Mouse (Mus musculus): Measurements from ENCODE around the gene Bysl. TPM values are rescaled to one million over a fixed set of nuclear protein-coding genes. Genes with fewer than 3 reads are reported as not detected.

Bysl gene
- total and polyA plus RNA-seq, 3 experiments, result 69.3 to 85.4 TPM; not detected in 1

- peaks cover 0 to 17% of the 10 kb centered on the region in 2 experiments; a peak in 2 of 4 replicates for H3K36me3 ChIP-seq (ENCODE audit: control insufficient read depth in 1 of 2, insufficient read depth in 2 of 2, low read length in 2 of 2)
- H3K27ac ChIP-seq (ENCODE audit: control insufficient read depth, low read depth, low read length), result no peak overlapping the region
- no peaks in the 10 kb centered on the region for H3K9me3 ChIP-seq (replicated peaks; ENCODE audit: insufficient read depth, low read length)
- no peak for DNase-seq (ENCODE audit: low read depth, low spot score)
- H3K4me3 ChIP-seq (ENCODE audit: control insufficient read depth in 1 of 2, insufficient read depth in 1 of 2, low read depth in 2 of 2, low read length in 2 of 2), result no peak overlapping the region
- no peaks in the 10 kb centered on the region for H3K79me2 ChIP-seq (ENCODE audit: control insufficient read depth, insufficient read depth, low read length, poor library complexity)
- TF ChIP-seq SIN3A (IDR thresholded peaks at IDR 0.05; ENCODE audit: low read length), result no peak
- TF ChIP-seq JUND (IDR thresholded peaks at IDR 0.05; ENCODE audit: low read depth, low read length), result no peak
- TF ChIP-seq CTCF (IDR thresholded peaks at IDR 0.05 in 2 of 3, conservative IDR thresholded peaks at IDR 0.05 in 1 of 3; ENCODE audit: control insufficient read depth in 1 of 3, insufficient read depth in 1 of 3, low read depth in 2 of 3, low read length in 3 of 3, poor library complexity in 1 of 3, severe bottlenecking in 1 of 3), result no peak
- no peak for TF ChIP-seq MXI1 (IDR thresholded peaks at IDR 0.05; ENCODE audit: low read depth, low read length)
- TF ChIP-seq USF2 (IDR thresholded peaks at IDR 0.05; ENCODE audit: borderline replicate concordance in 1 of 2, insufficient read depth in 1 of 2, low read depth in 1 of 2, low read length in 2 of 2), result no peak
- no peak for TF ChIP-seq TAL1 (IDR thresholded peaks at IDR 0.05; ENCODE audit: low read length)
- no peak for TF ChIP-seq ZNF384 (IDR thresholded peaks at IDR 0.05; ENCODE audit: low read depth, low read length)
- no peak for TF ChIP-seq E2F4 (IDR thresholded peaks at IDR 0.05; ENCODE audit: borderline replicate concordance, low read depth, low read length)
- no peak for TF ChIP-seq POLR2AphosphoS5 (IDR thresholded peaks at IDR 0.05; ENCODE audit: borderline replicate concordance, low read depth, low read length)
- no peak for TF ChIP-seq CHD1 (IDR thresholded peaks at IDR 0.05; ENCODE audit: low read depth, low read length)
- TF ChIP-seq ZMIZ1 (IDR thresholded peaks at IDR 0.05; ENCODE audit: low read depth, low read length), result no peak
- TF ChIP-seq SMC3 (IDR thresholded peaks at IDR 0.05; ENCODE audit: low read depth, low read length), result no peak
- TF ChIP-seq MAZ (IDR thresholded peaks at IDR 0.05; ENCODE audit: low read depth, low read length), result no peak
- no peak overlapping the region for H3K9ac ChIP-seq (ENCODE audit: control insufficient read depth, low read depth, low read length, poor library complexity, severe bottlenecking)
- H3K27me3 ChIP-seq (ENCODE audit: control insufficient read depth in 1 of 2, insufficient read depth in 2 of 2, low read length in 2 of 2), result no peaks in the 10 kb centered on the region
- H3K4me1 ChIP-seq (ENCODE audit: control insufficient read depth in 1 of 2, insufficient read depth in 2 of 2, low read length in 2 of 2), result peaks cover 15 to 20% of the 10 kb centered on the region in 2 experiments
Measured at GRCm38 (mm10) chr17:47566133-47566532, 45.2 kb downstream of the Bysl start.

GRCm38 (mm10) chr17:47564612-47565011 is 46.7 kb downstream of the Bysl start:
- H3K36me3 ChIP-seq (ENCODE audit: control insufficient read depth in 1 of 2, insufficient read depth in 2 of 2, low read length in 2 of 2), result peaks cover 0 to 17% of the 10 kb centered on the region in 2 experiments; a peak in 2 of 4 replicates
- H3K79me2 ChIP-seq (ENCODE audit: control insufficient read depth, insufficient read depth, low read length, poor library complexity), result no peaks in the 10 kb centered on the region
- no peak overlapping the region for H3K9ac ChIP-seq (ENCODE audit: control insufficient read depth, low read depth, low read length, poor library complexity, severe bottlenecking)
- peaks cover 15 to 20% of the 10 kb centered on the region in 2 experiments for H3K4me1 ChIP-seq (ENCODE audit: control insufficient read depth in 1 of 2, insufficient read depth in 2 of 2, low read length in 2 of 2)
- H3K27me3 ChIP-seq (ENCODE audit: control insufficient read depth in 1 of 2, insufficient read depth in 2 of 2, low read length in 2 of 2), result no peaks in the 10 kb centered on the region
- H3K4me3 ChIP-seq (ENCODE audit: control insufficient read depth in 1 of 2, insufficient read depth in 1 of 2, low read depth in 2 of 2, low read length in 2 of 2), result no peak overlapping the region
- peak; percentile 62 for DNase-seq (ENCODE audit: low read depth, low spot score)
- no peaks in the 10 kb centered on the region for H3K9me3 ChIP-seq (replicated peaks; ENCODE audit: insufficient read depth, low read length)
- H3K27ac ChIP-seq (ENCODE audit: control insufficient read depth, low read depth, low read length), result 0 out of 2 replicates have a peak overlapping the region, but pooled peaks have one; percentile 8
- TF ChIP-seq MAFK (IDR thresholded peaks at IDR 0.05; ENCODE audit: borderline replicate concordance, low read depth, low read length), result no peak
- TF ChIP-seq POLR2AphosphoS5 (IDR thresholded peaks at IDR 0.05; ENCODE audit: borderline replicate concordance, low read depth, low read length), result no peak
- no peak for TF ChIP-seq MYC (IDR thresholded peaks at IDR 0.05; ENCODE audit: low read depth, low read length)
- no peak for TF ChIP-seq MYB (IDR thresholded peaks at IDR 0.05; ENCODE audit: low read depth, low read length)
- TF ChIP-seq TCF12 (IDR thresholded peaks at IDR 0.05; ENCODE audit: low read depth, low read length), result peak; percentile 74
- no peak for TF ChIP-seq HCFC1 (IDR thresholded peaks at IDR 0.05; ENCODE audit: low read depth, low read length)
- no peak for TF ChIP-seq POLR2A (IDR thresholded peaks at IDR 0.05; ENCODE audit: control insufficient read depth in 1 of 2, insufficient read depth in 1 of 2, low read depth in 1 of 2, low read length in 2 of 2, poor library complexity in 1 of 2)
- TF ChIP-seq USF2 (IDR thresholded peaks at IDR 0.05; ENCODE audit: borderline replicate concordance in 1 of 2, insufficient read depth in 1 of 2, low read depth in 1 of 2, low read length in 2 of 2), result no peak
- no peak for TF ChIP-seq SMC3 (IDR thresholded peaks at IDR 0.05; ENCODE audit: low read depth, low read length)
- no peak for TF ChIP-seq BHLHE40 (IDR thresholded peaks at IDR 0.05; ENCODE audit: borderline replicate concordance, low read depth, low read length)
- TF ChIP-seq GABPA (IDR thresholded peaks at IDR 0.05; ENCODE audit: low read depth, low read length), result no peak
- TF ChIP-seq MAX (IDR thresholded peaks at IDR 0.05; ENCODE audit: low read length), result no peak
- TF ChIP-seq ZNF384 (IDR thresholded peaks at IDR 0.05; ENCODE audit: low read depth, low read length), result no peak
- TF ChIP-seq UBTF (IDR thresholded peaks at IDR 0.05; ENCODE audit: borderline replicate concordance, insufficient read depth, low read depth, low read length), result no peak
- TF ChIP-seq KAT2A (conservative IDR thresholded peaks at IDR 0.05; ENCODE audit: low read depth, low read length), result no peak
- TF ChIP-seq ELF1 (IDR thresholded peaks at IDR 0.05; ENCODE audit: low read depth, low read length), result no peak
- TF ChIP-seq CHD1 (IDR thresholded peaks at IDR 0.05; ENCODE audit: low read depth, low read length), result no peak
- TF ChIP-seq MAZ (IDR thresholded peaks at IDR 0.05; ENCODE audit: low read depth, low read length), result no peak
- TF ChIP-seq POLR2AphosphoS2 (IDR thresholded peaks at IDR 0.05; ENCODE audit: low read length), result no peak
- no peak for TF ChIP-seq USF1 (IDR thresholded peaks at IDR 0.05; ENCODE audit: low read depth, low read length)
- TF ChIP-seq ZMIZ1 (IDR thresholded peaks at IDR 0.05; ENCODE audit: low read depth, low read length), result no peak
- no peak for TF ChIP-seq E2F4 (IDR thresholded peaks at IDR 0.05; ENCODE audit: borderline replicate concordance, low read depth, low read length)
- TF ChIP-seq MEF2A (IDR thresholded peaks at IDR 0.05; ENCODE audit: extremely low read depth, insufficient replicate concordance, low read depth, low read length, poor library complexity, severe bottlenecking), result no peak
- TF ChIP-seq TAL1 (IDR thresholded peaks at IDR 0.05; ENCODE audit: low read length), result peak; percentile 33
- TF ChIP-seq GATA1 (IDR thresholded peaks at IDR 0.05; ENCODE audit: low read depth, low read length), result peak; percentile 78
- TF ChIP-seq RCOR1 (IDR thresholded peaks at IDR 0.05; ENCODE audit: low read depth, low read length), result 0 out of 2 replicates have a peak, but pooled peaks have one; percentile 13

Measured in MEL (cell line).